8 mouse cellular contexts compared by ENCODE assay signal in genomic region chr14:101640153-101640843, GRCm38 (mm10). TPM values are rescaled to one million over a fixed set of nuclear protein-coding genes. Genes with fewer than 3 reads are reported as not detected.
A peak's percentile ranks its signal among the peaks of the same experiment; 100 is the strongest.
DNase-seq lines count a peak whose midpoint lies in the region; ATAC-seq and TF ChIP-seq lines count a peak whose summit lies in the region.

TSS of gene Commd6 (minus strand) at chr14:101640686.

- H3K4me3 ChIP-seq in ES-Bruce4 (ENCODE audit: low read depth, low read length): peak within 1 kb of the TSS; percentile 80
- peak within 1 kb of the TSS; percentile 68 for H3K4me3 ChIP-seq in forebrain, embryonic 14.5 days (ENCODE audit: low read depth, low read length)
- peak within 1 kb of the TSS; percentile 55 for H3K4me3 ChIP-seq in neural tube, embryonic 15.5 days (replicated peaks)

- H3K9me3 ChIP-seq in ES-Bruce4 (replicated peaks; ENCODE audit: control insufficient read depth, insufficient read depth, low read length, poor library complexity, severe bottlenecking): no peaks in the 10 kb centered on the region
- H3K9me3 ChIP-seq in forebrain, embryonic 14.5 days (replicated peaks; ENCODE audit: control insufficient read depth, low read length): no peaks in the 10 kb centered on the region
- no peaks in the 10 kb centered on the region for H3K9me3 ChIP-seq in neural tube, embryonic 15.5 days (replicated peaks)

- H3K4me1 ChIP-seq in ES-Bruce4 (ENCODE audit: control insufficient read depth, insufficient read depth, low read length): peaks cover 2% of the 10 kb centered on the region
- peaks cover 4% of the 10 kb centered on the region; the same call in 1 of the 2 replicates for H3K4me1 ChIP-seq in forebrain, embryonic 14.5 days (ENCODE audit: control insufficient read depth, insufficient read depth, low read length)
- peaks cover 7% of the 10 kb centered on the region for H3K4me1 ChIP-seq in neural tube, embryonic 15.5 days

- no peaks in the 10 kb centered on the region; the same call in 1 of the 2 replicates for H3K36me3 ChIP-seq in ES-Bruce4 (ENCODE audit: control insufficient read depth, insufficient read depth, low read length, poor library complexity, severe bottlenecking)
- peaks cover 4% of the 10 kb centered on the region; the same call in 1 of the 2 replicates for H3K36me3 ChIP-seq in forebrain, embryonic 14.5 days (ENCODE audit: control insufficient read depth, insufficient read depth, low read length)
- H3K36me3 ChIP-seq in neural tube, embryonic 15.5 days: peaks cover 3% of the 10 kb centered on the region; the same call in 1 of the 2 replicates

- no peak for TF ChIP-seq CTCF in ES-Bruce4 (IDR thresholded peaks at IDR 0.05; ENCODE audit: low read depth, low read length)

- under 1% methylated on average over 39 of the region's 39 CpGs for WGBS in forebrain, embryonic 14.5 days
- under 1% methylated on average over 39 of the region's 39 CpGs for WGBS in neural tube, embryonic 15.5 days

- peak within 1 kb of the TSS; percentile 41 for H3K9ac ChIP-seq in ES-Bruce4 (ENCODE audit: low read depth, poor library complexity, severe bottlenecking)
- peak within 1 kb of the TSS; percentile 82 for H3K9ac ChIP-seq in forebrain, embryonic 14.5 days (ENCODE audit: low read length)
- H3K9ac ChIP-seq in neural tube, embryonic 15.5 days (replicated peaks): peak within 1 kb of the TSS; percentile 73

- no peak within 1 kb of the TSS for H3K27ac ChIP-seq in ES-Bruce4 (ENCODE audit: insufficient read depth, low read length)
- peak within 1 kb of the TSS; percentile 53 for H3K27ac ChIP-seq in forebrain, embryonic 14.5 days (ENCODE audit: low read depth, low read length)
- peak within 1 kb of the TSS; percentile 91 for H3K27ac ChIP-seq in neural tube, embryonic 15.5 days (replicated peaks)

- H3K4me2 ChIP-seq in forebrain, embryonic 14.5 days (ENCODE audit: low read length): peak within 1 kb of the TSS; percentile 76
- H3K4me2 ChIP-seq in neural tube, embryonic 15.5 days: peak within 1 kb of the TSS; percentile 73

- DNase-seq in forebrain, embryonic 14.5 days (ENCODE audit: low spot score): peak; percentile 96
- DNase-seq in heart, postnatal 14 days: peak; percentile 90
- peak; percentile 95 for DNase-seq in layer of hippocampus, adult 11-12 months (ENCODE audit: low spot score)
- DNase-seq in lung, adult 18-20 months: peak; percentile 93 to 95
- peak; percentile 89 for DNase-seq in testis, postnatal 14 days (ENCODE audit: low spot score)

- no peaks in the 10 kb centered on the region for H3K27me3 ChIP-seq in ES-Bruce4 (ENCODE audit: control insufficient read depth, insufficient read depth, low read length, poor library complexity, severe bottlenecking)
- H3K27me3 ChIP-seq in forebrain, embryonic 14.5 days (replicated peaks; ENCODE audit: control insufficient read depth, insufficient read depth, low read length): no peaks in the 10 kb centered on the region
- H3K27me3 ChIP-seq in neural tube, embryonic 15.5 days (replicated peaks): no peaks in the 10 kb centered on the region

- TF ChIP-seq EP300 in ES-Bruce4 (IDR thresholded peaks at IDR 0.05; ENCODE audit: insufficient read depth, low read depth, low read length): no peak

- intact Hi-C loops in heart, postnatal 14 days (cut with DNase I): no loop called here

- peak; percentile 98 for ATAC-seq in cerebellum, adult (ENCODE audit: insufficient number of reproducible peaks, low FRiP score, low TSS enrichment)
- ATAC-seq in forebrain, embryonic 14.5 days: peak; percentile 98
- ATAC-seq in neural tube, embryonic 15.5 days (ENCODE audit: low FRiP score): peak; percentile 99

- TF ChIP-seq POLR2A in ES-Bruce4 (IDR thresholded peaks at IDR 0.05; ENCODE audit: insufficient read depth, low read length): peak; percentile 48

RNA-seq across cellular contexts. Expression of gene Commd6, which starts in this region (rescaled TPM):
- 43.3 and 45.0 TPM in 2 replicates for polyA plus RNA-seq in ES-Bruce4 (2011; ENCODE audit: insufficient read depth, insufficient read length, low read depth, missing spikeins)
- polyA plus RNA-seq in forebrain, embryonic 14.5 days (2014; fragmentation: Nextera tagmentation; extraction: Ambion mirVana): 81.2 and 85.4 TPM in 2 replicates
- total RNA-seq in heart, postnatal 14 days (2021): 10 to 100 TPM; 26.0 to 29.4 TPM
- polyA plus RNA-seq in neural tube, embryonic 15.5 days (2015; fragmentation: Nextera tagmentation; extraction: Ambion mirVana): 90.4 and 92.4 TPM in 2 replicates
